Mouse (Mus musculus) 416B (cell line): ENCODE measurements around the gene Hoxa2.

ENCODE experiments used
- DNase-seq: peaks from one replicate; pipeline ENCODE4 v3.0.0; 2011; ENCODE audit warnings: low read depth

Gene Hoxa2

DNA sequence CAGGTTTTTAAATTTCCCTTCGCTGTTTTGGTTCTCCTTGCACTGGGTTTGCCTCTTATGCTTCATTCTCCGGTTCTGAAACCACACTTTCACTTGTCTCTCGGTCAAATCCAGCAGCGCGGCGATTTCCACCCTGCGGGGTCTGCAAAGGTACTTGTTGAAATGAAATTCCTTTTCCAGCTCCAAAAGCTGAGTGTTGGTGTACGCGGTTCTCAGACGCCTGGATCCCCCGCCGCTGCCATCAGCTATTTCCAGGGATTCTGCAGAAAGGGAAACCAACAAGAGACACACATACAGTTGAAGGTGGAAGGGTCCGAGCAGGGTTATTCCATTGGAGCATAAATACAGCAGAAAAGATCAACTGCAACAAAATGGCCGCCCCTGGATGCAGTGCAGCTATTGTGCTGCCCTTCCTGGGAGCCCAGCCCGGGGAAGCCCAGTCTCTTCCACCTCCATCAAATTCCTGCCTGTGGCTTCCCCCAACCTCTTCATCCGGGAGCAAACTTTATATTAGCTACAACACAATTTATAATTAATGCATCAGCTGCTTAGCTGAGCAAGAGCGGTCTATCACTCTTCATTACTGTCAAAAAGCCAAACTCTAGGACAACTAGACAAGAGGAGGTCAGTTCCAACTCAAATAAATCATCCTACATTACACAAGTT lies 1.1 kb downstream of the Hoxa2 start:
- no peak for DNase-seq

DNA sequence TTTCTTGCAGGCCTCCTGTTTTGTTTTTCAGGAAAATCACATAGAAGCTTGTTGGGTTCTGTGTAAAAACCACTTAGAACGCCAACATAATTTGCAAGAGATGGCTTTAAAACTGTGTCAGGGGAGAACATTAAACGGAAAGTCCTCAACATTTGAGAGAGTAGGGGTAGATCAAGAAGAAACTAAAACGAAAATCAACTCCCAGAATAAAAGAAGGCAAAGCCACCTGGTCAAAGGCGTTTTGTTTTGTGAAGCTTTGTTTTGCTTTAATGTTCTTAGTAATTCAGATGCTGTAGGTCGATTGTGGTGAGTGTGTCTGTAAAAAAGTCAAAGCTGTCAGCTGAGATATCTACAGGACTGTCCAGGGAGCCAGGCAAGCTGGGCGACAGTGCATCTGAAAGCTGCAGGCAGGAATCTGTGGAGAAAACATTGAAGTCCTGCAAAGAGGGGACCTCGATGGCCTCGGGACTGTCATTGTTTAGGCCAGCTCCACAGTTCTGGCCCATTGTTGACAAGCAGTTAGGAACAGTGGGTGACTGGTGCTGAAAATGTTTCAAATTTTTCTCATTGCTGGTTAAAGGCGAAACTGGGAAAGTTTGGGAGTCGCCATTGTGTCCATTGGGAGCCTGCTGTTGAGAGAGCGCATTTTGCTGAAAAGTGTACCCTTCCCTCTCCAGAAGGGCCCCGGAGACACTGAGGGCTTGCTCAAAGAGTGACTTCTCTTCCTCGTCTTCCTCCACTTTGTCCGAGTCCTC lies 1.8 kb downstream of the Hoxa2 start:
- no peak for DNase-seq

DNA sequence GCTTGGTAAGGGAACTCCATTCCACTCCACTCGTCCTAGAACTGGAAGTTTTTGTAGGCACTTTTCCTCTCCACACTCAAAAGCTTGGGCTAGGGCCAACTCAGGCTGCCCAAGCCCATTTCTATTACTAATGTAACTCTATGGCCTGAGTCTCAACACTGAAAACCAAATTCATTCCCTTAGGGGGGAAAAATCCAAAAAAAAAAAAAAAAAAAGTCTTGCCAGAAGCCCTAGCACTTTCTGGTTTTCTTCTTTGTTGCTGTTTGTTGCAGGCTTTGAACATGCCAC lies 2.6 kb downstream of the Hoxa2 start:
- DNase-seq = no peak

DNA sequence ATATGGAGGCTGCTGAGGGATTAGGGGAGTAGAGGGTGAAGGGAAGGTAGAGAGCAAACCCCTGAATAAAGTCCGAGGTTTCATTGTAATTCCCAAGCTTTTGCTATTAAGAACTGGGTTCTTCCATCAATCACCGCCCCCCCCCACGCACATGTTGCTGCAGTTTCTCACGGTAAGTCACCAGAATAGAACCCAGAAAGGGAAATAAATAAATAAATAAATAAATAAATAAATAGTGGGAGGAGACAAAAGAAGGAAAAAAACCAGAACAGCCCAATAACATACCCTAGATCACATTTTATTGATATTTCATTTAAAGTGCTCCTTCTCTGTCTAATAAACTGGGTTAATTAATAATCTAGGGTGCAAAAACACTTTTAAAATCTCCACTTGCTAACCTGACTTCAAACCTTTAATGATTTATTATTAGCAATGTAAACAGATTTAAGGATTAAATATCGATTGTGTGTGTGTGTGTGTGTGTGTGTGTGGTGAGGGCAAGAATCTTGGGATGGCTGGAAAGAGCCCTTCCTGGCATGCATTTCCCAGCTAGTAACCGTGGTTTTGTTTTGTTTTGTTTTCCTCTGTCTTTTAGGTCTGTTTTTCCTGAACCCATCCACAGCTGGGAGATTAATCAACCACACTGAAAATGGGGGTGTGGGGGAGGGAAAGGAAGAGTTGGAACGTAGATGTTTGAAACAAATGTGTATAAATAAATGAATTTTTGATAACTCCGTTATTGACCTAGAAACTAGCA lies 3.1 kb downstream of the Hoxa2 start:
- DNase-seq = no peak

DNA sequence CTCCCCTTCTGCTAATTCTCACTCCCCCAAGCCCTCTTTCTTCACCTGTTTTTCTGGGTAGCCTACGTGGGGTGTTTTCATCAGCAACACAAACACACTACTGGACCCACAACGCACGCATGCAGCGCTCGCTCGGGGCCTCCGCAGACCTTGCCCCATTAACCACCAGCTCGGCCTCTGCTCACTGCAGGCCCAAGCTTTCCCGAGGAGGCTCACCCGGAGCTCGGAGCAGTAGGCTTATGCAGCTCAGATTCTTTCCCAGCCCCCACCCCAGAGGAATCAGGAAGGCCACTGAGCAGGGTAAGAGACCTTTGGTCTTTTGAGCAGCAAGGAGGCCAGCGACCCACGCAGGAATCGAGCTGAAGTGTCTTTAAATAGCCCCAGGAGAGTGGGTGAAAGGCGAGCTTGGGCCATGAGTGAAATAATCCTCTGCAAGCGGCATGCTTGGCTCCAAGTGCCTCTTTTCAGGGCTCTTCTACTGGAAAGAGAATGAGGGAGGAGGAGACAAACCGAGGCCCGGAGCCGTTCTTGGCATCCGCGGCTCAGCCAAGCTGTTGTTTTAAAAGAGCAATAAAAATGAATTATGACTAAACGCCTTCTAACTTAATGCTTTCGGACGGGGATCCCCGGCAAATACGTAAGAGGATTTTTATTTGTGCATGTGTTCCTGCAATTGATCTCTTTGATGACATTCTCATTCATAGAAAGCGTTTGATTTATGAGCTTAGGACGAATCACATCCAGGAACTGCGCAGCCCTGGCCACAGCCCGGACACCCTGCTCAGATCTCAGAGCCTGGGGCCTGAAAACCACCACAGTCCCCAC lies 3.9 kb downstream of the Hoxa2 start:
- DNase-seq = no peak

DNA sequence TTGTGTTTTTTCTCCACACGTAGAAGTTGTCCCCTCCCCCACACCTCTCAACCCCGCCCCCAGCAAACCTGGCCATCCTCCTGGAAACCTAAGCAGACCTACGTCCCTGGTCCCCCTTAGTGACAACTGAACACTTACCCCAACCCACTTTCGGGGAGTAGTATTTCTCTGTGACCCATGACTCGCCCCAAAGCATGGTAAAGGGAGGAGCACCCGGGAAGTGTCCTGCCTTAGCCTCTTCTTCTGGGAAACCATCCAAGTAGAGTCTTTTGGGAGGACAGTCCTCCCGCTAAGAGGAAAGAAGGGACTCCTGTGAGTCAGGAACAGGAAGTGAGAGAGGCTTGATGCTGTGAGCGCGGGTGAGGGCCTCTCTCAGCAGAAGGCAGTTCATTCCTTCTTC lies 4.7 kb downstream of the Hoxa2 start:
- no peak for DNase-seq

DNA sequence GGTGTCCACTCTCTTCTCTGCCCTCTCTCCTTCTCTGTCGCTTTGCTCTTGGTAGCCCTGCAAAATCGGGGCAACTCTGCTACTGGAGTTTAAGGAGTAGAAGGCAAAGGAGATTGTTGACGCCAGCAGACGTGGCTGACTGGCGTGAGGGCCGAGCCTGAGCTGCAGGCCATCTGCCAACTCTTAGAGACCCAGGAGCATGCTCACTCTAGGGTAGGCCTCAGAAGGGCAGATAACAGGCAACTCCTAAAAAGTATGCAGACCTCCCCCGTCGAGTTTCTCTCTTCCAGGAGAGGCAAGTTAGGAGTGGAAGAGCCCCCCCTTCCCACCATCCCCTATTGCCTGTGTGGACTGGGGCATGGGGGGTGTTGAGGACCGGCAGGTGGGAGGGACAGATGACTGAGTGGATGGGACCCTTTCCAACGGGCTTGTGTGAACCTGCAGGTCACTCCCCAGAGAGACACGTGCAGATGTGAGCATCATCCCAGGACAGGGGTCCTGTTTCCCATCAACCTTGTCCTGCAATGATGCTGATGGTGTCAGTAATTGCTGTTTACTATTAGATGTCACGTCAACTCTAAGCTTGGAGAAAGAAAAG lies 5.4 kb downstream of the Hoxa2 start:
- no peak for DNase-seq

DNA sequence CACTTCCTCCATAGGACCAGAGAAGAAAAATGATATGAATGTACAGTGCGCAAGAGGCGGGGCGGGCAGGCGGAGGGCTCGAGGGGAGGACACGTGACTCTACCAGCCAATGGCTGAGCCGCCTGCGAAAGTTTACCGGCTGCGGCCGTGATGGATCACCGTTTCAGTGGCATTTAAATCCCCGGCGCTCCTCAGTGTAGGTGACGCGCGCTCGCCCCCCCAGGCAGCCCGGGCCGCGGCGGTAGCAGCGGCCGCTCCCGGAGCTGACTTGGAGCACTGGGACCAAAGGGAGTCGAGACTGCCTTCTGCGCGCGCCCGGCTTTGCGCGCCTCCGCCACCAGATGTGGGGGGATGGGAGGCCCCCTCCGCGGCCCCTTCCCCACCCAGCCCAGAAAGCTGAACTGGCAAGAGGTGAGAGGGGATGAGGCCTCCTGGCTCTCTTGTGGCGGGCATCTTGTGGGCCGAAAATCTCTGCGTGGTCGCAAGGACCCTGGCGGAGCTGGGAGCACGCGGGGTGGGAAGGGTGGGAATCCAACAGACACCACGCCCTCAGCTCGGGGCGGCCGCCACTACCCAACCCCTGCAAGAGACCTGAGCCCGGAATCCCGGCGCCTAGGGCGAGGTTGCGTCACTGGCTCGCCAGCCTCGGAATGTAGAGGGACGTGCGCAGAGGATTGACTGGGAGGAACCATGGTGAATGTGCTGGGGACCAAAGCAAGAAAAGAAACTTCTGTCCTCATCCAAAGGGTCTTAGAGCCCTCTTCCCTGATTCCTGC lies 6.2 kb downstream of the Hoxa2 start, which contains the start of gene Hoxa1:
Hoxa1 (minus strand) TSS at position 42 of the 776 bp plus-strand sequence.
- no peak for DNase-seq

DNA sequence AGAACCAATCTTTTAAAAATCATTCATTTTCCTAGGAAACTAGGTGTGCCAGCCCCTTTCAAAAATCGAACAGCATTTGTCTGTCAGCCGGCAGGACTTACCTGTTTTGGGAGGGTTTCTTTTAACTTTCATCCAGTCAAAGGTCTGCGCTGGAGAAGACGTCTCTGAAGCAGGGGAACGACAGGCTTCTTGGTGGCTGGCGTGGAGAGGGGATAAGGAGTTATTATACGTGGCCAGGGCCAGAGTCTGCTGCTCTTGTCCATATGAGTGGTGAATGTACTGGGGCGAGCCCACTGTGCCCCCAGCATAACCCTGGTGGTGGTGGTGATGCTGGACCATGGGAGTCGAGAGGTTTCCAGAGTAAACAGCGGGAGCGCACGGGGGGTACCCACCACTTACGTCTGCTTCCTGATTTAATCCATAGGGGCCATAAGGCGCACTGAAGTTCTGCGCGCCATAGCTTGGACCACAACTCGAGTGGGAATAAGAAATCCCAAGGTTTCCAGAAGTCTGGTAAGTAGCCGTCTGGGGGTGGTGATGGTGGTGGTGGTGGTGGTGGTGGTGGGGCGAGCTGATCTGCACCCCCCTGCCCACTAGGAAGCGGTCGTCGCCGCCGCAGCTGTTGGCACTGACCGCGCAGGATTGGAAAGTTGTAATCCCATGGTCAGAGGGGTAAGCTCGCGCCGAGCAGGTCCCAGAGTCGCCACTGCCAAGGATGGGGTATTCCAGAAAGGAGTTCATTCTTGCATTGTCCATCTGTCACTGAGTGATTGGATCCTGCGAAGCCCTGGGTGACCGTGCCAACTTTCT lies 7.0 kb downstream of the Hoxa2 start:
- no peak for DNase-seq

DNA sequence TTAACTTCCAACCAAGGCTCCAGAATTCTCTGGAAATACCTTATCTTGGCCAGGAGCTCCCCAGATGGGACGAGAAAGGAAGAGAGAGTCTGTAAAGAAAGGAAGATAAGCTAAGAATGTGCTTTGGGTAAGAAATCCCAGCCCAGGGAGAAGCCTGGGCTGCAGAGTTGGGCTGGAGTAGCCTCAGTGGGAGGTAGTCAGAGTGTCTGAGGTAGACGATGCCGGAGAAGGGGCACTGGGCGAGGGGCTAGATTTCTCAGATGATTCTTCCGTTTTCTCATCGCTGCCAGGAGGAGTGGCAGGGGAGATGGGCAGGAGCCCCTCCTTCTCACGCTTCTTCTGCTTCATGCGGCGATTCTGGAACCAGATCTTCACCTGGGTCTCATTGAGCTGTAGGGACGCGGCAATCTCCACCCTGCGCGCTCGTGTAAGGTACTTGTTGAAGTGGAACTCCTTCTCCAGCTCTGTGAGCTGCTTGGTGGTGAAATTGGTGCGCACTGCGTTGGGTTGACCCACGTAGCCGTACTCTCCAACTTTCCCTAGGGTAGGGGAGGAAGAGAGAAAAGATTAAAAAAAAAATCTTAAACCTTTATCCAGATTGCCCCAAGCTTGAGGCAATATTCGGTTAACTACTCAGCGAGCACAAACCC lies 8.0 kb downstream of the Hoxa2 start:
- DNase-seq = no peak

DNA sequence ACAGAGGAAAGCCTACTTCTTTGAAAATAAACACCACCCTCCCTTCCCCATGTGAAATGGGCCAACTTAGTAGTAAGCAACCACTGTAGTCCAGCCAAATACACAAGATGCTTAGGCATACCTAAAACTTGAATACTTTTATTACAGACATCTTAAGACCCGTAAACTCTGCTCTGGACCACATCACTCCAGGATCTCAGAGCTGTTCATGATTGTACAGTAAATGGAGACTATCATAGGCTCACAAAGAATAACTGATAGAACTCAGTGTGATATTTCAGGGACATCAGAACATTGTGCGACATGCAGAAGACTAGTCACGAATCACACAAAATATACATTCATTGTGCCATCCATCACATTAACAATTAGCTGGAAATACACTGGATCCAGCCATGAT lies 9.2 kb downstream of the Hoxa2 start:
- no peak for DNase-seq

DNA sequence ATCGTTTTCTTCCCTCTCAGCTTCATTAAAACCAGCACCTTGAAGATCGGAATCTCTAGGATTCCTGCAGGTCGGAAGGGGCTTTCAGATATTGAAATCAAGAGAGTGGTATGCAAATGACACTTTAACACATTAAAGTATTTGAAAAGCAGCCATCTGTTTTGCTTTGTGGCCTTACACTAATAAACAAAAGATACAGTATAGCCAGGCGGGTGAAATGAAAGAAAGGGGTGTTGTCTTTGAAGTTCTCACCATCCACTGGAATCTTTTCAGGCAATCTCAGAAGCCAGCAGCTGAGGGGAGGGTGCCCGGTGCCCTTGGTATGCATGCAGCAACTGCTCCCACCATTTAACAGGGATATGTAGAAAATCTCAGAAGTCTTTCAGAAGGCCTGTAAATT lies 10.6 kb downstream of the Hoxa2 start:
- DNase-seq = no peak

DNA sequence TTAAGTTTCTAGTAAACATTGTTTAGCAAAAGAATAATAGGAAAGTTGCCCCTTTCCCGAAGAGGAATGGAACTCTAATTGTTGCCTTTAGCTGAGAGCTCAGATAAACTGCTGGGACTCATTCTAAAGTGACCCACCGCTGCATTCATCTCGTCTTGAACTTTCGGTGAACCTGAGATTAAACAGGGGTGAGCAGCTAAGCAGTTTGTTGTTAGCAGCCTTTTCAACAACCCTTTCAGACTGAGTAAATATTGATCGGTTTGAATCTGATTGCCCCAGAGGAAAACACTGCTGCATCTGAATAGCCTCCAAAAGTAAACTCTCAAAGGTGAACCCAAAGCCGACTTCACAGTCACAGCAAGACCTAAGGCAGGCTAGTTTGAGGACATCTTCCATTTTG lies 11.4 kb downstream of the Hoxa2 start:
- DNase-seq = no peak

DNA sequence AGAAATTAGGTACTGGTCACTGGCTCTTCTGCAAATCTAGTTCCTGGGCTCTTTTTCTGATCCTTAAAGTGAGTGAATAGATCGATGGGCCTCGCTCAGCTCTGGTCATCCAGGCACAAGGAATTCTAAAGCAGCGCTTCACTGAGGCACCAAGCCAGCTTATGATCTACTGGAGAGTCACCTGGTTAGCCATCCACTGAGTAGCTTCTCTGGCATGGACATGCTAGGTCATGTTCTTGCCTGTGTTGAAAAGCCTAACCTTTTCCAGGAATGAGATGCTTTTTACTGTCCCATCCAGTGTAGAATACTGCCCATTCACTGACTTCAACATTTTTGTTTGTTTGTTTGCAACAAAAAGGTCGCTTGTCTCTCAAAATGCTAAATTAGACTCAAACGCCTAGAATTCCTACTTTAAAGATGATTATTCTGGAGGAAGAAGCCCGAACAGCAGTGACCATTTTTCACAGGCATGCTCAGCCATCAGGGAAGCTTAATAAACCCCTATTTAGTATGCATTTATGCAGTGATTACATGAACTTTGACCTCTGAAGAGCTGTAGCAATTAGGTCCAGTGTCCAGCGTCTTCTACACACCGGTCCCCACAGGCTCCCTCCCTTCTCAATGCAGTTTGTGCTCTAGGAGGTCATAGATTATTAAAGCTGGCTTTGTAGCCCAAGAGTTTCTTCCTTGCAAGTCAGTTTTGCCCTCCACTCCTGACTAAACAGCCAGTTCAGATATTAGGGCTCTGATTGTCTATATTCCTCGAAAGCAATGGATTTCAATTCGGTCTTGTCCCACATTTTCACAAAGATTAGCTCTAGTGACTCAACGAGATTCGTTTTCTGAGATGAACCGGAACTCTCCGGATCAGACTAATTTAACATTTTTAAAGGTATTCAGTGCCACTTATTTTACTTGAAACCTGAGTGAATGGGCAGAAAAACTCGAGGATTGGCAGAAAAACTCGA lies 12.1 kb downstream of the Hoxa2 start:
- no peak for DNase-seq

DNA sequence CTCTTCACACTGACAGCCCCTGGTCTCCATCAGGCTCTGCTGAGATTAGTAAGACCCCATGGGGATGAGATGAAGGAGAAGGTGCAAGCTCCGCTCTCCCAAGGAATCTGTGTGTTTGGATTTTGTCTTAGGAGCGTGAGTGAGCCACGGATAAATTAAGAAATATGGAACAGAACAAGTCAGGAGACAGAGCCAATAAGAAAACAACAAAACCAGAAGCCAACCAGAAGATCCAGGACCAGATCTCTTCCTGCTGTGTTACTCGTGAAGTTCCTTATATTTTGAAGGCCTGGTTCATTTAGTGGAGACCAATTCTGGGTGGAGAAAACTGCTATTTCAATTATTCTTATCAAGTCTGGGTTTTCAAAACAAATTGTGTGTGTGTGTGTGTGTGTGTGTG lies 13.1 kb downstream of the Hoxa2 start:
- no peak for DNase-seq

DNA sequence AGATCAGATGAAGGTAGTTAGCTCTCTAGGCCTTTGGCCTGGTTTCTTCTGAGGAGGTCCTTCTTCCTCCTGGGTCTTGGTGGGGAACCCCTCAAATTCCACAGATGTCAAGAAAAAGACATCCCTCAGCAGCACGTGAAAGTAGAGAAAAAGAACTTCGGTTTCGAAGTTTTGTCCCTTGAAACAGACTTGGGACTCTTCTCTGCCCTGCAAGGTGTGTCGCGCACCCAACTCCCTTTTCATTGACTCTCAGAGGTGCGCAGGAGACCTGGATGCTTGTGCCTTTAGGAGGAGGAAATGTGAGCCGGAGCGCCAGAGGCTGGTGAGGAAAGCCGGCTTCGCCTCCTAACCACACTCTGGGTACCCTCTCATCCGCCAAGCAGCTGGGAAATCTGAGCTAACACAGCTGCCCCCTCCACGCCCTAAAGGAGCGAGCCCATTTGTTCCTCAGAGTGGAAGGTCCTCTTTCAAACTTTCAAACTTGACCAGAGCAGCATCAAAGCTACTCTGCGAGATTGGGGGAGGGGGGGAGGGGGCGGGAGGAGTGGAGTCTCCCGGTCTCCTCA lies 14.1 kb downstream of the Hoxa2 start:
- no peak for DNase-seq

DNA sequence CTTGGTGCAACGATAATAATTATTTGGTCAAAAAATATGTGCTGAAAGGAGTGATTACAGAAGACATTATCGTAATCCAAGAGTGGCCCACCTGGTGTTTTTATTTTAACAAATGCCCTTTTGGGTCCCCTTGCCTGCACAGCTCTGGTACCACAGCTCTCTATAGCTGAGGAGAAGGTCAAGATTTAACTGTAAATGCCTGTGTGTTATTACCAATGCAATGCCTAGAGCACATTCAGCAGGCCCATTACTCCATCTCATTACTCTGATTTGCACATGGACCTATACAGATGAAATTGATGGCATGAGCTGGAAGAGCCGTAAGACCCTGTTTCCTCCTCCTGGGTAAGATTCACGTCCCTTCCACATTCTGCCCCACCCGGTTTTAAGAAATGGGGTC lies 25.5 kb downstream of the Hoxa2 start:
- DNase-seq = no peak

DNA sequence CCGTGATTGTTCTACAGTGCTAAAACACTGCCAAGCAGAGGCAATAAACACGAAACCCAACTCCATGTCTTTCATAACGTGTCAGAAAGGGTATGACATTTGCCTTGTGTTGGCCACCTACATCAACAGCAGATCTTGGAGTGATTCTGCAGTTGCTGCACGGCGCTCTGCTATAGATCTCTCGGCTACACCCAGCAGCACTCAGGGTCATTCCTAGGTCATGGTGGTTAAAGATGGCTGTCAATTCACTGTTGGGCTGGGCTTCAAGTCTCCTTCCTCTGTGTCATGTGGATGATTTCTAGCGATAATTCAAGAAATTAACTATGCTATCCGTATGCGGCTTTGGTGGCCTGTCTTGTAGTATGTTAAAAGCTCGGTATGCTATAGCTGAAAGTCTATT lies 26.1 kb downstream of the Hoxa2 start:
- DNase-seq = no peak
